Mouse (Mus musculus): ENCODE measurements around the gene Fam53b.
"Not testable (repeated sequence)": the region's sequence is repeated elsewhere in the genome, so short reads cannot be mapped to it uniquely, and the experiment has no call there.

Fam53b gene

GRCm38 (mm10) chr7:132673931-132674755 lies 139.5 kb downstream of the Fam53b start:
- no peak for DNase-seq

GRCm38 (mm10) chr7:132672481-132672959 lies 141.2 kb downstream of the Fam53b start:
- peak; percentile 45 for DNase-seq

GRCm38 (mm10) chr7:132670863-132671165 lies 142.9 kb downstream of the Fam53b start:
- DNase-seq = no peak

GRCm38 (mm10) chr7:132669999-132670862 lies 143.5 kb downstream of the Fam53b start:
- DNase-seq = no peak

- no peak for DNase-seq
Observed at GRCm38 (mm10) chr7:132668604-132669003, 145.1 kb downstream of the Fam53b start.

GRCm38 (mm10) chr7:132666516-132666915 lies 147.2 kb downstream of the Fam53b start:
- DNase-seq = no peak

GRCm38 (mm10) chr7:132665664-132666382 lies 147.9 kb downstream of the Fam53b start:
- no peak for DNase-seq

GRCm38 (mm10) chr7:132664815-132665214 lies 148.9 kb downstream of the Fam53b start:
- DNase-seq = no peak

GRCm38 (mm10) chr7:132662831-132663230 lies 150.9 kb downstream of the Fam53b start:
- not testable (repeated sequence) for DNase-seq
